Mouse (Mus musculus): Measurements from ENCODE around the gene Gm28845.

- TF ChIP-seq CTCF (IDR thresholded peaks at IDR 0.05; ENCODE audit: low read depth, low read length) (no peak), GATA1 (IDR thresholded peaks at IDR 0.05; ENCODE audit: borderline replicate concordance, low read length) (no peak), TAL1 (conservative IDR thresholded peaks at IDR 0.05; ENCODE audit: low read depth, low read length) (no peak), POLR2AphosphoS5 (IDR thresholded peaks at IDR 0.05; ENCODE audit: insufficient replicate concordance, low read depth, low read length) (no peak)
Measured at GRCm38 (mm10) chr1:65118150-65118913, 1.0 kb downstream of the Gm28845 start.

Data from G1E (cell line).